Mouse (Mus musculus) forebrain, embryonic 13.5 days (tissue): Measurements from ENCODE around the gene Prl3d2. TPM values are rescaled to one million over a fixed set of nuclear protein-coding genes. Genes with fewer than 3 reads are reported as not detected.
"Not testable (repeated sequence)": the region's sequence is repeated elsewhere in the genome, so short reads cannot be mapped to it uniquely, and the experiment has no call there.

ENCODE experiments used
- ATAC-seq: fragments of 200-750 bp; cut with Nextera tagmentation; 2 replicates; pipeline ENCODE4 v1.8.0; 2017
- H3K27ac ChIP-seq: fragments of 300-500 bp; sonication (generic); 2 replicates; pipeline ENCODE4 v1.5.1; 2015; ENCODE audit warnings: inconsistent platforms, mild to moderate bottlenecking, moderate library complexity
- H3K27me3 ChIP-seq: fragments of 300-500 bp; sonication (generic); 2 replicates; pipeline ENCODE4 v1.6.1; 2015; ENCODE audit warnings: mild to moderate bottlenecking, inconsistent platforms
- H3K36me3 ChIP-seq: fragments of 300-500 bp; sonication (generic); 2 replicates; pipeline ENCODE4 v1.6.1; 2015; ENCODE audit warnings: mild to moderate bottlenecking, inconsistent platforms; ENCODE audit not compliant: poor library complexity, severe bottlenecking
- H3K4me1 ChIP-seq: fragments of 300-500 bp; sonication (generic); 2 replicates; pipeline ENCODE4 v1.6.1; 2015; ENCODE audit warnings: inconsistent platforms
- H3K4me2 ChIP-seq: fragments of 300-500 bp; sonication (generic); 2 replicates; pipeline ENCODE4 v1.6.1; 2015; ENCODE audit warnings: inconsistent platforms, mild to moderate bottlenecking, moderate library complexity
- H3K4me3 ChIP-seq: fragments of 300-500 bp; sonication (generic); 2 replicates; pipeline ENCODE4 v1.5.1; 2015; ENCODE audit warnings: mild to moderate bottlenecking, inconsistent platforms
- H3K9ac ChIP-seq: fragments of 300-500 bp; sonication (generic); 2 replicates; pipeline ENCODE4 v1.6.1; 2015; ENCODE audit warnings: mild to moderate bottlenecking, inconsistent platforms
- H3K9me3 ChIP-seq: fragments of 300-500 bp; sonication (generic); replicated peaks from 2 replicates; pipeline ENCODE4 v1.6.1; 2016; ENCODE audit warnings: inconsistent platforms
- WGBS: fragments of 180-500 bp; shearing (Covaris S2); methylation state at CpG from one replicate; pipeline ENCODE4 v1.1.7; 2015; 5-methylcytosine and 5-hydroxymethylcytosine counted together
- polyA plus RNA-seq: library from polyadenylated mRNA; unstranded; fragments of >200 nt; fragmentation: Nextera tagmentation; extraction: Ambion mirVana; gene quantifications from 2 replicates; pipeline ENCODE4 v1.2.1, GENCODE M21; 2015

The Prl3d2 gene
- polyA plus RNA-seq, result not detected in 2 replicates

- H3K36me3 ChIP-seq, H3K9me3 ChIP-seq, H3K4me1 ChIP-seq, H3K27me3 ChIP-seq, H3K4me2 ChIP-seq, ATAC-seq, H3K27ac ChIP-seq, H3K9ac ChIP-seq, H3K4me3 ChIP-seq: not testable (repeated sequence)
- 90% methylated on average over 4 of the region's 4 CpGs for WGBS
Observed at GRCm38 (mm10) chr13:27121398-27121797, at the start of gene Prl3d2. Gene Prl3d2, plus strand, starts transcription at chr13:27121698.

- not testable (repeated sequence) for H3K4me3 ChIP-seq, H3K4me1 ChIP-seq, H3K27ac ChIP-seq, ATAC-seq, H3K9me3 ChIP-seq, H3K36me3 ChIP-seq, H3K4me2 ChIP-seq, H3K9ac ChIP-seq, H3K27me3 ChIP-seq
- WGBS, result 94% methylated on average over 5 of the region's 5 CpGs
Observed at GRCm38 (mm10) chr13:27093890-27094289, 27.6 kb upstream of the Prl3d2 start, which contains the start of gene Prl3d1. Gene Prl3d1, plus strand, starts transcription at chr13:27094190.

GRCm38 (mm10) chr13:27148264-27148663 lies 26.8 kb downstream of the Prl3d2 start:
- no peak for ATAC-seq
- H3K36me3 ChIP-seq, result no peaks in the 10 kb centered on the region

GRCm38 (mm10) chr13:27156490-27156889 lies 35.0 kb downstream of the Prl3d2 start, which contains the start of gene Prl3d3:
Gene Prl3d3, plus strand, starts transcription at chr13:27156790.
- WGBS, result 93% methylated on average over 3 of the region's 3 CpGs
- H3K9me3 ChIP-seq, ATAC-seq, H3K36me3 ChIP-seq, H3K27me3 ChIP-seq, H3K27ac ChIP-seq, H3K4me3 ChIP-seq, H3K4me2 ChIP-seq, H3K9ac ChIP-seq, H3K4me1 ChIP-seq: not testable (repeated sequence)

More at GRCm38 (mm10) chr13:27148264-27148663, 26.8 kb downstream of the Prl3d2 start:
- 60% methylated on average over 1 of the region's 1 CpGs for WGBS
- no peaks in the 10 kb centered on the region for H3K4me1 ChIP-seq
- no peak overlapping the region for H3K9ac ChIP-seq
- H3K4me2 ChIP-seq, result no peak overlapping the region
- no peak overlapping the region for H3K4me3 ChIP-seq
- no peak overlapping the region for H3K27ac ChIP-seq
- no peaks in the 10 kb centered on the region for H3K27me3 ChIP-seq
- H3K9me3 ChIP-seq, result no peaks in the 10 kb centered on the region

Other genes with a start within 250 kb of the Prl3d2 start
- not detected in 2 replicates for gene Prl, start 64.1 kb upstream of the Prl3d2 start, polyA plus RNA-seq
- gene Prl3d1, start 27.5 kb upstream of the Prl3d2 start, polyA plus RNA-seq, result not detected in 2 replicates
- gene Prl3d3, start 35.1 kb downstream of the Prl3d2 start, polyA plus RNA-seq, result not detected in 2 replicates
- not detected in 2 replicates for gene Prl3c1, start 75.0 kb downstream of the Prl3d2 start, polyA plus RNA-seq
- gene Prl3b1, start 120.1 kb downstream of the Prl3d2 start, polyA plus RNA-seq, result not detected in 2 replicates
- not detected in 2 replicates for gene Prl3a1, start 137.7 kb downstream of the Prl3d2 start, polyA plus RNA-seq
- gene Prl6a1, start 190.9 kb downstream of the Prl3d2 start, polyA plus RNA-seq, result not detected in 2 replicates
- gene Prl8a2, start 224.0 kb downstream of the Prl3d2 start, polyA plus RNA-seq, result not detected in 2 replicates